Mouse (Mus musculus) heart, embryonic 10.5 days (tissue): ENCODE data around the gene Wdr1. TPM values are rescaled to one million over a fixed set of nuclear protein-coding genes. Genes with fewer than 3 reads are reported as not detected.
"Not testable (repeated sequence)": the region's sequence is repeated elsewhere in the genome, so short reads cannot be mapped to it uniquely, and the experiment has no call there.

ENCODE experiments used
- DNase-seq: peaks from one replicate; pipeline ENCODE4 v3.0.0-alpha.2; 2017; ENCODE audit warnings: low spot score
- H3K27ac ChIP-seq: fragments of 300-500 bp; sonication (generic); 2 replicates; pipeline ENCODE4 v1.5.1; 2016; ENCODE audit warnings: mild to moderate bottlenecking
- H3K27me3 ChIP-seq: fragments of 300-500 bp; sonication (generic); 2 replicates; pipeline ENCODE4 v1.6.1; 2016; ENCODE audit warnings: mild to moderate bottlenecking; ENCODE audit not compliant: poor library complexity, insufficient read depth, severe bottlenecking
- H3K36me3 ChIP-seq: fragments of 300-500 bp; sonication (generic); 2 replicates; pipeline ENCODE4 v1.6.1; 2016; ENCODE audit warnings: mild to moderate bottlenecking, moderate library complexity
- H3K4me1 ChIP-seq: fragments of 300-500 bp; sonication (generic); 2 replicates; pipeline ENCODE4 v1.6.1; 2016; ENCODE audit warnings: mild to moderate bottlenecking
- H3K4me3 ChIP-seq: fragments of 300-500 bp; sonication (generic); 2 replicates; pipeline ENCODE4 v1.5.1; 2016; ENCODE audit warnings: mild to moderate bottlenecking, moderate library complexity
- H3K9me3 ChIP-seq: fragments of 300-500 bp; sonication (generic); 2 replicates; pipeline ENCODE4 v1.6.1; 2016; ENCODE audit warnings: mild to moderate bottlenecking, moderate library complexity
- WGBS: fragments of 180-500 bp; shearing (Covaris S2); methylation state at CpG from one replicate; pipeline ENCODE4 v1.1.7; 2016; 5-methylcytosine and 5-hydroxymethylcytosine counted together
- polyA plus RNA-seq: library from polyadenylated mRNA; unstranded; fragments of >200 nt; fragmentation: Nextera tagmentation; extraction: Ambion mirVana; gene quantifications from 2 replicates; pipeline ENCODE4 v1.2.1, GENCODE M21; 2016

The Wdr1 gene
- polyA plus RNA-seq, 1 experiment from 2014 or later = 243 TPM

DNA sequence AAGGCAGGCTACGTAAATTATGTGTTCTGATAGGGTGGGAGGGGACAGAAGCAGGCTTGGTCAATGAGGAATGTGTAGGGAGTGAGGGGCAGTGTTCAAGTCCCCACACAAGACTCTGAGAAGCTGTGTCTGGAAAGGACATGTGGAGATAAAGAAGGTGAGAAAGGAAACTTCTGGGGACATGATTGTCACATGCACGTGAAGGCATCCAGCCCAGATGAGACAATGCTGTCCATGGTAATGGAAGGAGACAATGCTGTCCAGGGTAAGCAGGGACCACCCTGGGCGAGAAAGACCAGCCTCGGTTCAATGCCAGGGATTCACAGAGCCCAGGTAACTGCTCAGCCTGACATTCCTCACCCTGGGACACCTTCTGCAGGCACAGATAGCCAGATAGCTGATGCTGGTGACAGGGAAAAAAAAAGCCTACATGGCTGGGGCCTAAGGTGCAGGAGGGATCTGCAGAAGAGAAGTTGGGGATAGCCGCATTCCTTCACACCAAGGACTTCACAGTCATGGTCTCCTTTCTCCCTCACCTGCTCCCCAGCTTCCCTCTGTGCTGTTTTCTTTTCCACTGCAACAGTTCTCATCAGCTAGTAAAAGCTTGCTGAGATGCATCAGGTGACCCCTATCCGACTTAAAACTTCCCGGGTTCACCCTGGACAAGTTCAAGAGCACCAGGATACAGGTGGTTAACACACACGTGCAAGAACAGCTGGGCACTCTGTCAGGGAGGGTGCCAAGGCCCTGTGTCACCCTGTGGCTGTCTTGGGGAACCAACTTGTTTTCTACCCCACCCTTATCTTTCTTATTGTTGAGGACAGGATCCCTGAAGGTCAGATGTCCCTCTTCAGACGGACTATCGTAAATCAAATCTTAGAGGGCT, 82.0 kb downstream of the Wdr1 start:
- no peak for DNase-seq
- H3K36me3 ChIP-seq = peaks cover under 1% of the 10 kb centered on the region; the same call in 1 of the 2 replicates
- H3K4me1 ChIP-seq = peaks cover 24% of the 10 kb centered on the region
- H3K27ac ChIP-seq = 0 out of 2 replicates have a peak overlapping the region, but pooled peaks have one; percentile 75
- no peak overlapping the region for H3K4me3 ChIP-seq
- 74% methylated on average over 10 of the region's 10 CpGs for WGBS
- peaks cover 19% of the 10 kb centered on the region for H3K27me3 ChIP-seq
- H3K9me3 ChIP-seq = no peaks in the 10 kb centered on the region

- Histone ChIP-seq H3K9me3 (no peaks in the 10 kb centered on the region), H3K27ac (peak overlapping the region; percentile 75), H3K4me1 (peaks cover 24% of the 10 kb centered on the region), H3K36me3 (peaks cover 3% of the 10 kb centered on the region; the same call in 1 of the 2 replicates), H3K27me3 (peaks cover 16% of the 10 kb centered on the region), H3K4me3 (peak overlapping the region; percentile 47)
- DNase-seq = no peak
- 34% methylated on average over 22 of the region's 22 CpGs for WGBS
Measured at GRCm38 (mm10) chr5:38479908-38480725, 82.9 kb downstream of the Wdr1 start.

DNA sequence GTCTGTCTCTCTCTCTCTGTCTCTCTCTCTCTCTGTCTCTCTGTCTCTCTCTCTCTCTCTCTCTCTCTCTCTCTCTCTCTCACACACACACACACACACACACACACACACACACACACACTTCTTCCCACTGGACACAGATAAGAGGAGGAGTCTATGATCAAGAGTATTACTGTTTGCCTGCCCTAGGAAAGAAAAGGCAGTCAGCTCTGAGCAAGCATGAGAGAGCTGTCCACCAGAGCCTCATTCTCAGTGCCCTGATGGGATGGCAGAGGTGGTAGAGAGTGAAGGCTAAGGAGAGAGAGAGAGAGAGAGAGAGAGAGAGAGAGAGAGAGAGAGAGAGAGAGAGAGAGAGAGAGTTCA, 83.5 kb downstream of the Wdr1 start:
- not testable (repeated sequence) for H3K9me3 ChIP-seq, DNase-seq, H3K36me3 ChIP-seq
- H3K27ac ChIP-seq = peak overlapping the region; percentile 75
- H3K4me1 ChIP-seq = peaks cover 24% of the 10 kb centered on the region
- peak overlapping the region; percentile 47 for H3K4me3 ChIP-seq
- peaks cover 16% of the 10 kb centered on the region for H3K27me3 ChIP-seq

DNA sequence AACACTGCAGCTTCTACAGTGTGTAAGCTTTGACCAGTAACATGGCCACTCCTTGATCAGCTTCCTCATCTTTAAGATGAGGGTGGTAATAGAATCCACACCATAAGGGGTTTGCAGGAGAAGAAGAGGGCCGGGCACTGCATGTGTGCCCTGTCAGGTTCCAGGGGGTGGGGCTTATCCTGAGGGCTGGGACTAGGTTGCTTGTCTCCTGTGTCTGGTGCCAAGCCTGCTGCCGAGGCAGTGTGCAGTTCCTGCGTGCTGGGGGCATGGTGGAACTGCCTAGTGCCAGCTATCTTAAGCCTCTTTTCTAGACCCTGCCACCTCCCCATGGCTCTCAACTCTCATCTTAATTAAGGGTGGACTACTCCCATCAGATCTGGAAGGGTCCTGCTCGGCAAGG, 84.0 kb downstream of the Wdr1 start:
- WGBS = 37% methylated on average over 4 of the region's 4 CpGs

DNA sequence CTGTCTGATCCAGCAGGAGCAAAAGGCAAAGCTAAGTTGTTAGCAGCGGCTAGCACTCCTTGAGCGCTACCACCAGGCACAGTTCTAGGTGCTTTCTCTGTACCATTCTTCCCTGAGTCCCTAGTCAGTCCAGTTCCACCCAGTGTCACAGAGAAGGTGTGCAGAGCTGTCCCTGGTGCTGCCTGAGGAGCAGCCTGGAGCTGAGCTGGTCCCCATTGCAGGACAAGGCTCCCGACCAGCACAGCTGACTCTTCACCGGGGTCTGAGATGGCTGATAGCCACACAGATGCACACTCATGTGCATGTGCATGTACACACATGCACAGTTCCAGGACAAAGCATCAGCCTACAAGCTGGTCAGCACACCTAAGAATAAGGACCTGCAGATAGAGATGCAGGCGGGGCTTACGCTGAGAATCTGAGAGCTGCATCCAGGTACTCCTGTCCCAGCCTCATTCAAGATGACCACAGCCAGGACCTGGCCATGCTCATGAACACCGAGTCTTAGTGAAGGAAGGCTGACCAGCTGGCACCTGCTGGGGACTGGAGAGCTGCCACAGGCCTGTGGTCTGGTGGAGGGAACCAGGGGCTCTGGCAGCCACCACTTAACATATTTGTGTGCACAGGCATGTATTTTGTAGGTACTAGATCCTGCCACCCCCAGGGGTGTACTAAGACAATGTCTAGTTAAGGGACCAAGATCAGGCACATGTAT, 85.1 kb downstream of the Wdr1 start:
- Histone ChIP-seq H3K27ac (no peak overlapping the region), H3K36me3 (peaks cover 3% of the 10 kb centered on the region; the same call in 1 of the 2 replicates), H3K4me3 (no peak overlapping the region), H3K9me3 (no peaks in the 10 kb centered on the region), H3K27me3 (peaks cover 16% of the 10 kb centered on the region), H3K4me1 (peaks cover 24% of the 10 kb centered on the region)
- no peak for DNase-seq
- WGBS = 74% methylated on average over 7 of the region's 7 CpGs

More for the DNA sequence above, 84.0 kb downstream of the Wdr1 start:
- no peak overlapping the region; the same call in 1 of the 2 replicates for H3K27ac ChIP-seq
- no peak overlapping the region; the same call in 1 of the 2 replicates for H3K4me3 ChIP-seq
- H3K27me3 ChIP-seq = peaks cover 16% of the 10 kb centered on the region
- peaks cover 3% of the 10 kb centered on the region; the same call in 1 of the 2 replicates for H3K36me3 ChIP-seq
- no peaks in the 10 kb centered on the region for H3K9me3 ChIP-seq
- no peak for DNase-seq
- H3K4me1 ChIP-seq = peaks cover 24% of the 10 kb centered on the region

DNA sequence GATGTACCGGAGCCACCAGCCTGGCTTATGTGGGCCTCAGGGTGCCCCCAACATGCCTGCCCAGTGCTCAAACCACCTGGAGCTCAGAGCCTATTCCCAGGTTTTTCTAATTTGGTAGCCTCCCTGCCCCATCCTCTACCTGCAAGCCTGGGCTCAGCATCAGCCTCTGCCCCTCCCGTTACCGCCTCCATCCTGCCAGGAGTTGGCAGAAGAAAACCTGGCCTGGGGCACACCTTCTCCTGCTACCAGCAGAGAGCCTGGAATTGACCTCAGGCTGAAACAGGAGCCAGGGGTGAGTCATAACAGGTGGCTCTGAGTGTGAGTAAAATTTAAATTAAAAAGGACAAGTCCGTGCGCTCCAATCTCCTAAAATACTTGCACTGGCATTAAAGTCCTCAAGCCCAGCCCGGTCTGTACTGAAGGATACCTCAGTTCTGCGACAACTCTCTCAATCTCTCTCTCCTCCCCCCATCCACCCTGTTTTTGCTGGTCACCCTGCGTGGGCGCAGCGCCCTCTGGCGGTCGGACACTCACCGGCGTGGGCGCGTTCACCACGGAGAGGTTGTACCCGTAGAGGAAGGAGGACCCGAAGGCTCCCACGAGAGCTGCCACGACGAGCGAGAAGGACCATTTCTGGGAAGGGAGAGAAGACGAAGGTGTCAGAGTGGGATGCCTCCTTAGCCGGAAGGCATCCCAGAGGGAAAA, 86.0 kb downstream of the Wdr1 start:
- H3K27ac ChIP-seq = no peak overlapping the region
- peaks cover 24% of the 10 kb centered on the region for H3K4me1 ChIP-seq
- H3K27me3 ChIP-seq = peaks cover 16% of the 10 kb centered on the region
- no peak for DNase-seq
- H3K4me3 ChIP-seq = no peak overlapping the region
- 83% methylated on average over 25 of the region's 25 CpGs for WGBS
- H3K36me3 ChIP-seq = peaks cover 3% of the 10 kb centered on the region; the same call in 1 of the 2 replicates
- H3K9me3 ChIP-seq = no peaks in the 10 kb centered on the region

Other genes starting within 250 kb of the Wdr1 start
- not detected in 2 replicates for gene Drd5, start 243.9 kb downstream of the Wdr1 start, polyA plus RNA-seq
- 0.31 and 0.47 TPM in 2 replicates for gene Slc2a9, start 60.1 kb downstream of the Wdr1 start, polyA plus RNA-seq
- 13.9 and 18.1 TPM in 2 replicates for gene Zfp518b, start 121.6 kb upstream of the Wdr1 start, polyA plus RNA-seq